Mouse (Mus musculus) forebrain, embryonic 15.5 days (tissue): Measurements from ENCODE around the gene Cnp. TPM values are rescaled to one million over a fixed set of nuclear protein-coding genes. Genes with fewer than 3 reads are reported as not detected.
A peak's percentile ranks its signal among the peaks of the same experiment; 100 is the strongest.

Source experiments
- ATAC-seq: fragments of 200-750 bp; cut with Nextera tagmentation; replicated peaks from 2 replicates; pipeline ENCODE4 v1.8.0; 2017; ENCODE audit warnings: mild to moderate bottlenecking, moderate TSS enrichment, moderate library complexity
- H3K27ac ChIP-seq: fragments of 300-500 bp; sonication (generic); replicated peaks from 2 replicates; pipeline ENCODE4 v1.5.1; 2015; ENCODE audit warnings: mild to moderate bottlenecking, inconsistent platforms
- H3K27me3 ChIP-seq: fragments of 300-500 bp; sonication (generic); 2 replicates; pipeline ENCODE4 v1.6.1; 2015; ENCODE audit warnings: inconsistent platforms
- H3K36me3 ChIP-seq: fragments of 300-500 bp; sonication (generic); 2 replicates; pipeline ENCODE4 v1.6.1; 2015; ENCODE audit warnings: mild to moderate bottlenecking, inconsistent platforms
- H3K4me1 ChIP-seq: fragments of 300-500 bp; sonication (generic); 2 replicates; pipeline ENCODE4 v1.6.1; 2015; ENCODE audit warnings: inconsistent platforms
- H3K4me2 ChIP-seq: fragments of 300-500 bp; sonication (generic); replicated peaks from 2 replicates; pipeline ENCODE4 v1.6.1; 2015; ENCODE audit warnings: mild to moderate bottlenecking, inconsistent platforms
- H3K4me3 ChIP-seq: fragments of 300-500 bp; sonication (generic); 2 replicates; pipeline ENCODE4 v1.5.1; 2015; ENCODE audit warnings: mild to moderate bottlenecking, inconsistent platforms
- H3K9ac ChIP-seq: fragments of 300-500 bp; sonication (generic); replicated peaks from 2 replicates; pipeline ENCODE4 v1.6.1; 2015; ENCODE audit warnings: mild to moderate bottlenecking, inconsistent platforms
- H3K9me3 ChIP-seq: fragments of 300-500 bp; sonication (generic); 2 replicates; pipeline ENCODE4 v1.6.1; 2016; ENCODE audit warnings: inconsistent platforms
- WGBS: fragments of 180-500 bp; shearing (Covaris S2); methylation state at CpG from one replicate; pipeline ENCODE4 v1.1.7; 2015; ENCODE audit warnings: mixed read lengths; 5-methylcytosine and 5-hydroxymethylcytosine counted together
- polyA plus RNA-seq: library from polyadenylated mRNA; unstranded; fragments of >200 nt; fragmentation: Nextera tagmentation; extraction: Ambion mirVana; gene quantifications from 2 replicates; pipeline ENCODE4 v1.2.1, GENCODE M21; 2015

The Cnp gene
- polyA plus RNA-seq, 1 experiment from 2014 or later: 26.9 TPM

GRCm38 (mm10) chr11:100598074-100598473 is 23.4 kb downstream of the Cnp start:
- WGBS: 93% methylated on average over 4 of the region's 4 CpGs
- peaks cover 81% of the 10 kb centered on the region for H3K36me3 ChIP-seq
- no peaks in the 10 kb centered on the region for H3K4me1 ChIP-seq
- no peak overlapping the region for H3K4me2 ChIP-seq
- H3K9ac ChIP-seq: no peak overlapping the region
- H3K27me3 ChIP-seq: no peaks in the 10 kb centered on the region
- no peak for ATAC-seq
- H3K9me3 ChIP-seq: no peaks in the 10 kb centered on the region
- H3K27ac ChIP-seq: no peak overlapping the region
- no peak overlapping the region for H3K4me3 ChIP-seq

- Histone ChIP-seq H3K9ac (no peak overlapping the region), H3K4me1 (peaks cover 21% of the 10 kb centered on the region), H3K27me3 (no peaks in the 10 kb centered on the region), H3K4me2 (no peak overlapping the region), H3K36me3 (peaks cover 51% of the 10 kb centered on the region), H3K9me3 (no peaks in the 10 kb centered on the region), H3K27ac (no peak overlapping the region), H3K4me3 (no peak overlapping the region)
- 94% methylated on average over 3 of the region's 3 CpGs for WGBS
- ATAC-seq: no peak
Observed at GRCm38 (mm10) chr11:100601372-100601771, 26.7 kb downstream of the Cnp start.

- Histone ChIP-seq H3K36me3 (peaks cover 33% of the 10 kb centered on the region), H3K4me3 (no peak overlapping the region), H3K27ac (no peak overlapping the region), H3K9me3 (no peaks in the 10 kb centered on the region), H3K27me3 (no peaks in the 10 kb centered on the region), H3K9ac (no peak overlapping the region), H3K4me1 (peaks cover 23% of the 10 kb centered on the region), H3K4me2 (no peak overlapping the region)
- WGBS: 90% methylated on average over 9 of the region's 9 CpGs
- ATAC-seq: no peak
Observed at GRCm38 (mm10) chr11:100603155-100603554, 28.5 kb downstream of the Cnp start.

GRCm38 (mm10) chr11:100603813-100604212 is 29.1 kb downstream of the Cnp start:
- Histone ChIP-seq H3K4me3 (no peak overlapping the region), H3K9me3 (no peaks in the 10 kb centered on the region), H3K27me3 (no peaks in the 10 kb centered on the region), H3K4me2 (no peak overlapping the region), H3K9ac (no peak overlapping the region), H3K4me1 (peaks cover 24% of the 10 kb centered on the region), H3K36me3 (peaks cover 26% of the 10 kb centered on the region), H3K27ac (0 out of 2 replicates have a peak overlapping the region, but pooled peaks have one; percentile 33)
- ATAC-seq: no peak
- 75% methylated on average over 8 of the region's 8 CpGs for WGBS

- WGBS: 75% methylated on average over 4 of the region's 4 CpGs
- ATAC-seq: no peak
- no peak overlapping the region for H3K27ac ChIP-seq
Observed at GRCm38 (mm10) chr11:100604321-100605005, 29.8 kb downstream of the Cnp start.

GRCm38 (mm10) chr11:100605451-100605850 is 30.7 kb downstream of the Cnp start:
- no peak overlapping the region for H3K4me2 ChIP-seq
- H3K4me3 ChIP-seq: no peak overlapping the region
- no peak overlapping the region for H3K27ac ChIP-seq
- H3K4me1 ChIP-seq: peaks cover 24% of the 10 kb centered on the region
- peaks cover 12% of the 10 kb centered on the region for H3K36me3 ChIP-seq
- WGBS: 72% methylated on average over 10 of the region's 10 CpGs
- ATAC-seq: no peak
- no peaks in the 10 kb centered on the region for H3K9me3 ChIP-seq
- no peaks in the 10 kb centered on the region for H3K27me3 ChIP-seq
- H3K9ac ChIP-seq: no peak overlapping the region

More at GRCm38 (mm10) chr11:100604321-100605005, 29.8 kb downstream of the Cnp start:
- Histone ChIP-seq H3K36me3 (peaks cover 20% of the 10 kb centered on the region), H3K4me1 (peaks cover 24% of the 10 kb centered on the region), H3K4me2 (no peak overlapping the region), H3K4me3 (no peak overlapping the region), H3K27me3 (no peaks in the 10 kb centered on the region), H3K9ac (no peak overlapping the region), H3K9me3 (no peaks in the 10 kb centered on the region)

- no peak for ATAC-seq
- no peaks in the 10 kb centered on the region for H3K27me3 ChIP-seq
- H3K9ac ChIP-seq: no peak overlapping the region
- no peaks in the 10 kb centered on the region for H3K9me3 ChIP-seq
- H3K4me3 ChIP-seq: no peak overlapping the region
- no peaks in the 10 kb centered on the region for H3K36me3 ChIP-seq
- peaks cover 24% of the 10 kb centered on the region for H3K4me1 ChIP-seq
- whole genome bisulfite sequencing: 96% methylated on average over 6 of the region's 6 CpGs
- no peak overlapping the region for H3K4me2 ChIP-seq
- no peak overlapping the region for H3K27ac ChIP-seq
Observed at GRCm38 (mm10) chr11:100607121-100607520, 32.4 kb downstream of the Cnp start.

GRCm38 (mm10) chr11:100608796-100609195 is 34.1 kb downstream of the Cnp start:
- Histone ChIP-seq H3K36me3 (no peaks in the 10 kb centered on the region), H3K9me3 (no peaks in the 10 kb centered on the region), H3K4me2 (no peak overlapping the region), H3K27me3 (no peaks in the 10 kb centered on the region), H3K27ac (no peak overlapping the region), H3K4me1 (peaks cover 19% of the 10 kb centered on the region), H3K9ac (no peak overlapping the region), H3K4me3 (no peak overlapping the region)
- 82% methylated on average over 4 of the region's 4 CpGs for WGBS
- ATAC-seq: no peak

GRCm38 (mm10) chr11:100609355-100609996 is 34.8 kb downstream of the Cnp start:
- Histone ChIP-seq H3K4me1 (peaks cover 13% of the 10 kb centered on the region), H3K4me3 (no peak overlapping the region), H3K36me3 (no peaks in the 10 kb centered on the region), H3K4me2 (no peak overlapping the region), H3K27me3 (no peaks in the 10 kb centered on the region), H3K9me3 (no peaks in the 10 kb centered on the region), H3K27ac (no peak overlapping the region), H3K9ac (no peak overlapping the region)
- 85% methylated on average over 5 of the region's 5 CpGs for WGBS
- ATAC-seq: no peak

GRCm38 (mm10) chr11:100609997-100610680 is 35.4 kb downstream of the Cnp start:
- Histone ChIP-seq H3K27me3 (no peaks in the 10 kb centered on the region), H3K9me3 (no peaks in the 10 kb centered on the region), H3K9ac (no peak overlapping the region), H3K4me1 (peaks cover 11% of the 10 kb centered on the region), H3K4me3 (no peak overlapping the region), H3K4me2 (no peak overlapping the region), H3K27ac (no peak overlapping the region), H3K36me3 (no peaks in the 10 kb centered on the region)
- ATAC-seq: no peak
- 88% methylated on average over 9 of the region's 9 CpGs for WGBS

- no peaks in the 10 kb centered on the region for H3K27me3 ChIP-seq
- no peaks in the 10 kb centered on the region for H3K36me3 ChIP-seq
- no peak overlapping the region for H3K27ac ChIP-seq
- H3K4me1 ChIP-seq: 0 out of 2 replicates have a peak, but pooled peaks cover 4% of the 10 kb centered on the region
- H3K4me2 ChIP-seq: no peak overlapping the region
- H3K4me3 ChIP-seq: no peak overlapping the region
- H3K9me3 ChIP-seq: no peaks in the 10 kb centered on the region
- 97% methylated on average over 6 of the region's 6 CpGs for WGBS
- no peak for ATAC-seq
- H3K9ac ChIP-seq: no peak overlapping the region
Observed at GRCm38 (mm10) chr11:100611627-100612026, 36.9 kb downstream of the Cnp start.

GRCm38 (mm10) chr11:100613241-100613640 is 38.5 kb downstream of the Cnp start:
- H3K36me3 ChIP-seq: no peaks in the 10 kb centered on the region
- H3K27ac ChIP-seq: no peak overlapping the region
- no peak for ATAC-seq
- no peak overlapping the region for H3K4me3 ChIP-seq
- WGBS: 88% methylated on average over 3 of the region's 3 CpGs
- H3K27me3 ChIP-seq: no peaks in the 10 kb centered on the region
- H3K4me1 ChIP-seq: peaks cover 9% of the 10 kb centered on the region
- no peak overlapping the region for H3K4me2 ChIP-seq
- no peak overlapping the region for H3K9ac ChIP-seq
- no peaks in the 10 kb centered on the region for H3K9me3 ChIP-seq
